Mouse (Mus musculus): ENCODE measurements around the gene Vps26c.

DNA sequence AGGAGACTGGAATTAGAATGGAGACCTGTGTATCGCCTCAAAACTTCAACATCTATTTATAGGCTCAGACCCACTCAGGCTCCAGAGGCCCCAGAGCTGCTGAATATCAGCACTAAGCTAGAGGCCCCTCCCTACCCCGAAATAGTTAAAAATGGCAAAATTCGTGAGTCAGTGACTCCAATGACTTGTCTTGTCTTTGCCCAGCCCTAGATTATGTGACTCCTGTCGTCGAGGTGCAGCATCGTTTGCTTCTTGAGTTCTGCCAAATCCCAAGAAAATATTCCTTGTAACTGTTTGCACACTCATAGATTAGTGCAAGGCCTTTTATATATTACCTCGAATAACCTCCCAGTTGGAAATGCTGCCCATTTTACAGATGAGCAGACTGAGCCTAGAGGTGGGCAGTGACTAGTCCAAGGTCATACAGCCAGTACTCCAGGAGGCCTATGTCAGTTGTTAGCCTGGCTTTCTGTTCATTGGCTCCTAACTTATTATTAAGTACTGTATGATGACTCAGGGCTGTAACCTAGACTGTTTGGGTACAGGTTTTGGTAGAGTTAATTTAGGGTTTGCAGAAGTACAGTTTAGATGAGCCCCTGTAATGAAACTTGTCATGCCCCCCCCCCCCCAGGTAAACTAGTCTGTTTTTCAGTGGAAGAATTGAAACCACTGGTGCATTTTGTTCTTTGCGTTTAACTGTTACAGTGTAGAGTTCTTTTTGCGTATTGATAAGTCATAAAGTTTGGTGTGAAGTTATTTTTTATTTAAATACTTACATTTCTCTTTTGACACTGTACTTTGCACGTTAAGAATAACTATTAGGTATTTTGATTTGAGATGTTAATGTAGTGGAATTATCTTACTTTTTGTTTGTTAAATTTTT is 44.7 kb upstream of the Vps26c start:
- TF ChIP-seq CTCF (IDR thresholded peaks at IDR 0.05; ENCODE audit: borderline replicate concordance, insufficient read depth, low read depth, low read length) (no peak), POLR2A (IDR thresholded peaks at IDR 0.05; ENCODE audit: borderline replicate concordance, insufficient read depth, low read length) (no peak)

Measured in cerebellum, adult 2 months (tissue).